Mouse (Mus musculus): ENCODE data around the gene Tgm2.

Tgm2 gene

GRCm38 (mm10) chr2:158141690-158142440 lies 4.4 kb downstream of the Tgm2 start:
- CTCF ChIA-PET, result no interaction called here

GRCm38 (mm10) chr2:158141271-158141670 lies 5.0 kb downstream of the Tgm2 start:
- CTCF ChIA-PET, result no interaction called here

DNA sequence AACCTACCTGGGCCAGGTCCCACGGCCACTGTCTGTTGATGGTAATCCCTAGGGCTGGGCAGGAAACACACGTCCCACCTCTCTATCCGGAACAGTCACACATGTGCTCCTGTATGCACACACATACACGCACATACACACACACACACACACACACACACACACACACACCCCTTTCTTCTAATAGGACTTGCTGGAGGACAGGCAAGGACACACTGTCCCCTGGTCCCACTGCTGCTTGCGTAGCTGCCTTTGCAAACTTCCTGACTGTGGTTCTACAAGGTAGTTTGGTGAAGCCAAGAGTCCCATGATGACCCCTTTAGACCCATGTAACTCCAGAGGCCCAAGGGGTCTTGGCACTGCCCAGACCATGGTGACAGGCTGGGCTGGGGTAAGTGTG lies 5.6 kb downstream of the Tgm2 start:
- CTCF ChIA-PET, result no interaction called here

DNA sequence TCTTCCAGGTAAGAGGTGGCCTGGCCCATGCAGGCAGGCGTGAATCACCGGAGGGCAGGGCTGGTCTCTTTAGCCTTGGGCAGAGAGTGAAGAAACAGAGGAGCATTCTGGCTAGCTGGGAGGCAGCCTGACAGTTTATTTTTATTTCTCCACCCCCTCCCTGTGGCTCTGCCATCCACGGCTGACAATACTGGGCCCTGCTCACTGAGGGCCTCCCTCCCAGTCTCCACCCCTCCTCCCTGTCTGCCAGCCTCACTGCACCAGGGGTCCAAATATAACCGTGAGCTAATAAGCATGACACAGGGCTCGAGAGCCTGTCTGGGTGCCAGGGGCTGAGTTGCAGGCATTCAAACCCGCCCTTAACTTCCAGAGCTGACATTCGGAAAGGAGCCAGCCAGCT lies 6.6 kb downstream of the Tgm2 start:
- CTCF ChIA-PET, result no interaction called here

DNA sequence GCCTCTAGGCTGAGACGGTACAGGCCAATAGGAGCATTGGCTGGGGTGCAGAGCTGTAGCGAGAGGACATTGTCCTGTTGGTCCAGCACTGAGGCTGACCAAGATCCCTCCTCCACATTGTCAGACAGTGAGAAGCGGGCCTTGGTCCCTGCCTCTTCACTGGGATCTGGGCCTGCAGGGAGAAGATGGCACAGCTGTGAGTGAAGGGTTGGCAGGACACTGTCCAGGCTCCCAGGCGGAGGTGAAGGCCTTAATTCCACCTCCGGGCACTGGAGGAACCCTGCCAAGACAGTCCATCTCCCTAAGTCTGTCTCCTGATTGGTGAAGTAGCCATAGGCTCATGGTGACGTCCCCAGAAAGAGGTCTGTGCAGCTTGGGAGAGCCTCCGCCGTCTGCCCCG lies 7.5 kb downstream of the Tgm2 start:
- CTCF ChIA-PET, result no interaction called here

GRCm38 (mm10) chr2:158137771-158138170 lies 8.5 kb downstream of the Tgm2 start:
- CTCF ChIA-PET, result interaction anchor here (0.9 kb wide), 1 partner anchor 39 kb away, joined by 3 read pairs; no protein-coding TSS in a partner anchor

GRCm38 (mm10) chr2:158136205-158136604 lies 10.0 kb downstream of the Tgm2 start:
- CTCF ChIA-PET, result interaction anchor here (0.6 kb wide), 1 partner anchor 23 kb away, joined by 3 read pairs; no protein-coding TSS in a partner anchor

DNA sequence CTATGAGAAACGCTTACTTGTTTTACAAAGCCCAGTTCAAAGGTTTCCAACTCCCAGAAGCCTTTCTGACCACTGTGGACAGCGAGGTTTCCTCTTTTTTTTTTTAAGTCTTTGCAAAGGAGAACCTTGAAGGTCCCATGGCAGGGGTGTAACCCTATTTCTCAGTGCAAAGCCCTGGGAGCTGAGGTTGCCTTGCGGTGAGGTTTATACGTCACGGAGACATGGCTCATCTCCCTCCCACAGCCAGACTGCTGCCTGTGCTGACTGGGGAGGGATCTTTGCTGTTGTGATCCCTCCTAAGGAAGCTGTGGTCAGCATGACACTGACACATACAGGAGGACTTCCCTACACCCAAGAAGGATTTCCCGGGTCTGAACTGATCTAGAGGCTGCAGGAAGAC lies 13.2 kb downstream of the Tgm2 start:
- CTCF ChIA-PET, result no interaction called here

- CTCF ChIA-PET, result no interaction called here
These were observed 13.9 kb downstream of the Tgm2 start for GRCm38 (mm10) chr2:158132320-158132719.

DNA sequence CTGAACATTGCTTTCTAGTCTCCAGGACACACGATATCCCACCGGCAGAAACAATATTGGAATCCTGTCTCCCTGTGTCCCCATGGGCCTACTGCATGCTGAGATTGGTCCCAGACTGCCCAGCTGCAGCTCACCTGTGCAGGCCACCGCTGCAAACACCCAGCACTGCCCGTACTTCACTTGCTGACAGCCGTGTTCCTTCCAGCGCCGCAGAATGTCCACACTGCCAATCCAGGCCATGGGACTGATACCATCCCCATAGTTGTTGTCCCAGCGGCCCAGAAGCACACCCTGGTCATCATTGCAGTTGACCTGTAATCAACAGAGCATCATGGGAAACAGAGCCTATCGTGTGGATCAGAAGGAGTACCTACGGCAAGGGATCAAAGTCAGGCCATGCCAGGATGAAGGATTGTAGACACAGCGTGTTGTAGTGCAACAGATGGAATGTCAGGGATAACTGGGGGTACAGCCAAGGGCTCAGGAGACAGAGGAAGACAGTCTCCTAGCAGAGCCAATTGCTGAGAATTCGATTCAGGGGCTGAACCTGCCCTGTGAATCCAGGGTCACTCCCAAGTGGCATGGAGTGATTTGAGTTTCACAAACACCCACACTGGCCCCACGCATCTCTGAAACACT lies 14.9 kb downstream of the Tgm2 start:
- CTCF ChIA-PET, result no interaction called here

DNA sequence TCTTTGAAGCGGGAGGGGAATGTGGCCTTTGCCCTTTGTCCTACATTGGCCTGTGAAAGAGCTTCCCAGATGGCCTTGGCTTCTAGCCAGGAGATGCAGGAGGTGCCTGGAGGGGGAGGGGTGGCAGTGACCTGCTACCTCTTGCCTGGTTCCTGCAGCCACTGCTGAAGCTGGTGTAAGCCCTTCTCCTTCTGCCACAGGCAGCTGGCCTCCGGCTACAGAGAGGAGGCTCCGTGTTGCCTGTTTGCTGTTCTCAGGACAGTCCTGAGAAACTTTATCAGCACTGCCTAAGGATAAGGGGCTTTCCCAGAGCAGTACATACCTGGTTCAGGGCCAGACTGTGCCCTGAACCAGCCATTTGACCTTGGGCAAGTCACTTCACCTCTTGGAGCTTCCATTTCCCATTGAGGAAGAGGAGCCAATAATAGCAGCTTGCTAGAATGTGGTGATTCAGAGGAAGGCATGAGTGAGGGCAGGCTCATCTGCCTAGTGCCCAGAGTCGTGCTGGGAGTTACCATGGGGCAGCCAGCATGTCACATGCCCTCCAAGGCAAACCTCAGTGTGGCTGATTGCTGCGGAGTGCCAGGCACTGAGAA lies 15.7 kb downstream of the Tgm2 start:
- CTCF ChIA-PET, result no interaction called here

GRCm38 (mm10) chr2:158129291-158130002 lies 16.8 kb downstream of the Tgm2 start:
- CTCF ChIA-PET, result interaction anchor here (0.6 kb wide), 1 partner anchor 24 kb away, joined by 3 read pairs; no protein-coding TSS in a partner anchor

- CTCF ChIA-PET, result interaction anchor here (0.6 kb wide), 1 partner anchor 25 kb away, joined by 3 read pairs; no protein-coding TSS in a partner anchor
These were observed 17.6 kb downstream of the Tgm2 start for GRCm38 (mm10) chr2:158128461-158129130.

DNA sequence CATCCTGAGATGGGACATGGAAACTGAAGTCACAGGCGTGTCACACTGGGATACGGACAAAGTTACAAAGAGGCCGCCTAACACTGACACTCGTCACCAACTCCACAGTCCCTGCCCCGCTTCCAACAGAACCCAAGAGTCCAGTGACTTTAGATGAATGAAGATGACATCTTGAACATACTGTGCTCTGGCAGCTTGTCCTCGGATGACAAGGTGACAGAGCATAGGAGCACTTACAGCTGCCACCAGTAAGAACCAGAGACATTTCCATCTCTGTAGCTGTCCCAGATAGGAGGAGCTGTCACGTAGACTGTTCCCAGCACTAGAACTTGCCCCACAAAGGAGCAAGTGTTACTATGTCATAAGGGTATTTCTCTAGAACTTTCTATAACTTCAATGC lies 18.4 kb downstream of the Tgm2 start:
- CTCF ChIA-PET, result no interaction called here

DNA sequence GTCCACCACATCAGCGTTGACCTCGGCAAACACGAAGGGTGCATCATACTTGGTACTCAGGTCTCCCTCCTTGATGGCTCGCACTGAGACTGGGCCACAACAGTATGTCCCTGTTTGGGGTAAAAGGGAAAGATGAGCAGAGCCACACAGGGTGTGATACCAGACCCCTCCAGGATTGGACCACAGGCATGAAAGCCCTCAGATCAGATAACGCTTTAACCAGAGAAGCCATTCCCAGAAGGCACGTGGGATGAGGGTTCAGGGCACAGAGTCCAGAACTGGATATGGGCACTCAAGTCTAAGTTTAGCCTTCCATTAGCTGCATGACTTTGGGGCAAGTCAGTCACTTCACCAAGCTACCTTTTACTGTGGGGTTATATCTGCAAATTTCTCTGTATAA lies 19.0 kb downstream of the Tgm2 start:
- CTCF ChIA-PET, result no interaction called here

GRCm38 (mm10) chr2:158122814-158123213 lies 23.4 kb downstream of the Tgm2 start:
- CTCF ChIA-PET, result no interaction called here

GRCm38 (mm10) chr2:158121645-158122326 lies 24.4 kb downstream of the Tgm2 start:
- CTCF ChIA-PET, result no interaction called here

GRCm38 (mm10) chr2:158120868-158121267 lies 25.4 kb downstream of the Tgm2 start:
- CTCF ChIA-PET, result no interaction called here

DNA sequence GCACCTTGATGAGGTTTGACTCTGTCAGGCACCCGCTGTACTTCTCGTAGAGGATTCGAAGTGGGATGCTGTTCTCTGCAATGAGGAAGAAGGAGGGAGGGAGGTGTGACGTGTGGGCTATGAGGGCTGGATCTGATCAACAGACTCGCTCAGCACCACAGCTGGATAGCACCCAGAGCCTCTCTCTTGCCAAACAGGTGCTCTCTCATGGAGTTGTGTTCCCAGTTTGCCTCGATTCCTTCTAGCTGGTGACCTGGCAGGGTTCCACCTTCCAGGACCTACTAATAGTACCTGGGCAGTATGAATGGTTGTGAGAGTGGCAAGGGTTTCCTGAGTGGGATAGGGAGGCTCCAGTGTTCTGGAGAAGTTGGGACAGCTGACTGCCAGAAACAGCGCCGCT lies 26.0 kb downstream of the Tgm2 start:
- CTCF ChIA-PET, result no interaction called here

GRCm38 (mm10) chr2:158119145-158119544 lies 27.1 kb downstream of the Tgm2 start:
- CTCF ChIA-PET, result no interaction called here

DNA sequence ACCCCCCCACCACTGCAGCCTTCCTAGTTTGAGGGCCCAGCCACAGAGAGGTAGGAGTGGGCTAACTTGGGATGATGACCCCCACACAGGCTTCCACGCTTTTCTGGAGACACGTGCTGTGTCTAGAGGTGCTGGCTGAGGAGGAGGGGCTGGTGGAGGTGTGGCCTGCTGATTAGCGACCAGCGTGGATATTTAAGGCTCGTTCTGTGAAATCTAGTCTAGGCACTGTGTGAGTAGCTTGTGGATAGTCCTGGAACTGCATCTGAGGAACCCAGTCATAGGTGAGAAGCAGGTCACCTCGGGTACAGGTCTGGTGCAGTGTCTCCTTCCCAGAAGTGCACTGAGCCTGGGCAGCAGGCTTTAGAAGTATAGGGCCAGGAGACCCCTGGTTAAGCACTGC lies 29.6 kb downstream of the Tgm2 start:
- CTCF ChIA-PET, result no interaction called here
